Mouse (Mus musculus): Measurements from ENCODE around the gene Cct3.

- no peak for TF ChIP-seq CTCF (IDR thresholded peaks at IDR 0.05; ENCODE audit: low read depth, low read length)
- TF ChIP-seq POLR2A (IDR thresholded peaks at IDR 0.05; ENCODE audit: borderline replicate concordance, low read depth, low read length) = no peak
Observed at GRCm38 (mm10) chr3:88335436-88336053, 38.6 kb downstream of the Cct3 start.

Measured in bone marrow macrophage, adult 2 months (primary cell).